In the genomic region with DNA sequence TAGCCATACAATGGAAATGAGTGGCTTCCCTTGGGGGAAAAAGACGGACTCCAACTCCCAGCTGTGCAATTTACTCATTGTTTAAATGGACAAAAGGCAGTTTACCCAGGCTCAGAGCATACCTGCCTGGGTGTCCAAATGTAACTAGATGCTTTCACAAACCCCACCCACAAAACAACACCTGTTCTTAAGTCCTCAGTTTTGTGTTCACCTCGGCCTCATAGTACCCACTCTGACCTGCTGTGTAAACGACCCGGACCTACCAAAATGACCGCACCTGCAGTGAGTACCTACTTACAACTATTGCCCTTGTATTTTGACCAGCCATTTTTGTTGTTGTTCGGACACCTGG, we compare ENCODE assay signal across 10 mouse cellular contexts. TPM values are rescaled to one million over a fixed set of nuclear protein-coding genes. Genes with fewer than 3 reads are reported as not detected.
DNase-seq lines count a peak whose midpoint lies in the region; ATAC-seq and TF ChIP-seq lines count a peak whose summit lies in the region.
"Had no signal": no experiment of that assay in that cellular context is flagged by ENCODE, and none has a peak within 500 bp of the region (broad histone marks: within the 10 kb centered on the region; RNA-seq: fewer than 3 reads in every experiment).

No protein-coding gene starts in this region.

- H3K4me3 ChIP-seq in heart, embryonic 11.5 days (ENCODE audit: low read depth, low read length): peak overlapping the region; percentile 55
- peak overlapping the region; percentile 99 for H3K4me3 ChIP-seq in bone marrow macrophage, adult 2 months (ENCODE audit: insufficient read depth, low read length)
- peak overlapping the region; percentile 40 for H3K4me3 ChIP-seq in hindbrain, embryonic 13.5 days
- peak overlapping the region; percentile 50; the same call in 1 of the 2 replicates for H3K4me3 ChIP-seq in midbrain, embryonic 12.5 days

- H3K4me2 ChIP-seq in heart, embryonic 11.5 days: peak overlapping the region; percentile 70
- H3K4me2 ChIP-seq in hindbrain, embryonic 13.5 days: peak overlapping the region; percentile 80
- peak overlapping the region; percentile 80 for H3K4me2 ChIP-seq in midbrain, embryonic 12.5 days (replicated peaks)

- no peak for TF ChIP-seq CTCF in bone marrow macrophage, adult 2 months (IDR thresholded peaks at IDR 0.05; ENCODE audit: low read depth, low read length)

- H3K27me3 ChIP-seq in heart, embryonic 11.5 days (ENCODE audit: control insufficient read depth, insufficient read depth, low read length): no peaks in the 10 kb centered on the region
- H3K27me3 ChIP-seq in hindbrain, embryonic 13.5 days: peaks cover 7% of the 10 kb centered on the region; the same call in 1 of the 2 replicates
- peaks cover 22% of the 10 kb centered on the region; the same call in 1 of the 2 replicates for H3K27me3 ChIP-seq in midbrain, embryonic 12.5 days

- H3K36me3 ChIP-seq in heart, embryonic 11.5 days (ENCODE audit: control insufficient read depth, insufficient read depth, low read length): no peaks in the 10 kb centered on the region; the same call in 1 of the 2 replicates
- H3K36me3 ChIP-seq in hindbrain, embryonic 13.5 days: no peaks in the 10 kb centered on the region
- H3K36me3 ChIP-seq in midbrain, embryonic 12.5 days: no peaks in the 10 kb centered on the region

- no peak for TF ChIP-seq POLR2A in bone marrow macrophage, adult 2 months (IDR thresholded peaks at IDR 0.05; ENCODE audit: borderline replicate concordance, low read depth, low read length)

- 71% methylated on average over 6 of the region's 6 CpGs for WGBS in heart, embryonic 11.5 days (ENCODE audit: insufficient replicate concordance)
- 64% methylated on average over 6 of the region's 6 CpGs for WGBS in hindbrain, embryonic 13.5 days
- 61% methylated on average over 6 of the region's 6 CpGs for WGBS in midbrain, embryonic 12.5 days

- H3K9me3 ChIP-seq in heart, embryonic 11.5 days (replicated peaks; ENCODE audit: control insufficient read depth, low read length): peaks cover 4% of the 10 kb centered on the region; the same call in 1 of the 2 replicates
- no peaks in the 10 kb centered on the region for H3K9me3 ChIP-seq in hindbrain, embryonic 13.5 days
- H3K9me3 ChIP-seq in midbrain, embryonic 12.5 days: no peaks in the 10 kb centered on the region

- peak overlapping the region; percentile 80 for H3K27ac ChIP-seq in heart, embryonic 11.5 days (ENCODE audit: low read depth, low read length)
- peak overlapping the region; percentile 97 for H3K27ac ChIP-seq in bone marrow macrophage, adult 2 months (ENCODE audit: insufficient read depth, low read depth, low read length)
- no peak overlapping the region for H3K27ac ChIP-seq in hindbrain, embryonic 13.5 days
- no peak overlapping the region for H3K27ac ChIP-seq in midbrain, embryonic 12.5 days (replicated peaks)

- ATAC-seq in heart, embryonic 11.5 days (replicated peaks; ENCODE audit: insufficient number of reproducible peaks, low FRiP score, low TSS enrichment): no peak
- no peak for ATAC-seq in hindbrain, embryonic 13.5 days (ENCODE audit: low FRiP score)
- ATAC-seq in midbrain, embryonic 12.5 days (ENCODE audit: low FRiP score, low read depth): no peak
- ATAC-seq in monocyte, adult 5-6 weeks (replicated peaks; ENCODE audit: insufficient number of reproducible peaks, low FRiP score, low TSS enrichment, poor library complexity, severe bottlenecking): no peak

- peaks cover 23% of the 10 kb centered on the region for H3K4me1 ChIP-seq in heart, embryonic 11.5 days (ENCODE audit: control insufficient read depth, insufficient read depth, low read length)
- H3K4me1 ChIP-seq in bone marrow macrophage, adult 2 months (ENCODE audit: control insufficient read depth, insufficient read depth, low read length): peaks cover 42% of the 10 kb centered on the region
- H3K4me1 ChIP-seq in hindbrain, embryonic 13.5 days (replicated peaks): peaks cover 35% of the 10 kb centered on the region
- peaks cover 19% of the 10 kb centered on the region for H3K4me1 ChIP-seq in midbrain, embryonic 12.5 days

- DNase-seq in heart, postnatal 25 days (ENCODE audit: low spot score): no peak
- no peak for DNase-seq in right cerebral cortex, adult 18-20 months
- no peak for DNase-seq in spleen, adult 18-20 months
- DNase-seq: B cell, adult 2 months; lung, adult 2 months had no signal

- intact Hi-C loops in heart, postnatal 25 days (cut with DNase I): loop anchor here (5.0 kb wide), 1 partner anchor 66 kb away; no protein-coding TSS in a partner anchor

- H3K9ac ChIP-seq in heart, embryonic 11.5 days (ENCODE audit: low read depth, low read length): peak overlapping the region; percentile 82; the same call in 1 of the 2 replicates
- H3K9ac ChIP-seq in hindbrain, embryonic 13.5 days: peak overlapping the region; percentile 60; the same call in 1 of the 2 replicates
- no peak overlapping the region for H3K9ac ChIP-seq in midbrain, embryonic 12.5 days (replicated peaks)

RNA-seq across cellular contexts. Expression of a gene that starts 3.0 kb away (rescaled TPM):
- 36.6 and 39.9 TPM in 2 replicates for polyA plus RNA-seq in heart, embryonic 11.5 days (2014; fragmentation: Nextera tagmentation; extraction: Ambion mirVana)
- 10 to 100 TPM; 15.8 to 23.0 TPM for total RNA-seq in heart, postnatal 25 days (2021)
- 1,038 and 1,121 TPM in 2 replicates for polyA plus RNA-seq in bone marrow macrophage, adult 2 months (2012; ENCODE audit: insufficient read depth, insufficient read length, missing spikeins)
- polyA plus RNA-seq in hindbrain, embryonic 13.5 days (2015; fragmentation: Nextera tagmentation; extraction: Ambion mirVana): 10.0 and 10.9 TPM in 2 replicates
- polyA plus RNA-seq in midbrain, embryonic 12.5 days (2016; fragmentation: Nextera tagmentation; extraction: Ambion mirVana): 11.4 and 15.9 TPM in 2 replicates
- total RNA-seq in monocyte, adult 5-6 weeks (2017): not detected in 3 replicates

Comparison
In these comparisons a context has a peak if more than half of its experiments do, and no peak if none do; other contexts are left out.
1. H3K27ac ChIP-seq: peak in heart, embryonic 11.5 days (single experiment) and bone marrow macrophage, adult 2 months (single experiment); none in hindbrain, embryonic 13.5 days (single experiment) and midbrain, embryonic 12.5 days (single experiment).
2. H3K4me3 ChIP-seq: peak in every context shown above with its lines; median percentile 99 in bone marrow macrophage, adult 2 months; 55 in heart, embryonic 11.5 days; 50 in midbrain, embryonic 12.5 days; 40 in hindbrain, embryonic 13.5 days.
3. RNA of a gene that starts 3.0 kb away (polyA plus RNA-seq): 1,038 to 1,121 TPM in bone marrow macrophage, adult 2 months; 36.6 to 39.9 TPM in heart, embryonic 11.5 days, 11.4 to 15.9 TPM in midbrain, embryonic 12.5 days and 10.0 to 10.9 TPM in hindbrain, embryonic 13.5 days; every median in the first group is over 10 times any median in the second.
4. Peak in every context shown above with its lines, with median percentiles within 50 percentile points of each other: H3K4me2 ChIP-seq.